Mouse (Mus musculus) thymus, adult 18-20 months (tissue): Measurements from ENCODE around the gene Tmem107.

ENCODE experiments used
- DNase-seq, 2 experiments: peaks; one replicate each; pipeline ENCODE4 v3.0.0; 2022; ENCODE audit warnings: mixed read lengths in 2 of 2

Gene Tmem107

DNA sequence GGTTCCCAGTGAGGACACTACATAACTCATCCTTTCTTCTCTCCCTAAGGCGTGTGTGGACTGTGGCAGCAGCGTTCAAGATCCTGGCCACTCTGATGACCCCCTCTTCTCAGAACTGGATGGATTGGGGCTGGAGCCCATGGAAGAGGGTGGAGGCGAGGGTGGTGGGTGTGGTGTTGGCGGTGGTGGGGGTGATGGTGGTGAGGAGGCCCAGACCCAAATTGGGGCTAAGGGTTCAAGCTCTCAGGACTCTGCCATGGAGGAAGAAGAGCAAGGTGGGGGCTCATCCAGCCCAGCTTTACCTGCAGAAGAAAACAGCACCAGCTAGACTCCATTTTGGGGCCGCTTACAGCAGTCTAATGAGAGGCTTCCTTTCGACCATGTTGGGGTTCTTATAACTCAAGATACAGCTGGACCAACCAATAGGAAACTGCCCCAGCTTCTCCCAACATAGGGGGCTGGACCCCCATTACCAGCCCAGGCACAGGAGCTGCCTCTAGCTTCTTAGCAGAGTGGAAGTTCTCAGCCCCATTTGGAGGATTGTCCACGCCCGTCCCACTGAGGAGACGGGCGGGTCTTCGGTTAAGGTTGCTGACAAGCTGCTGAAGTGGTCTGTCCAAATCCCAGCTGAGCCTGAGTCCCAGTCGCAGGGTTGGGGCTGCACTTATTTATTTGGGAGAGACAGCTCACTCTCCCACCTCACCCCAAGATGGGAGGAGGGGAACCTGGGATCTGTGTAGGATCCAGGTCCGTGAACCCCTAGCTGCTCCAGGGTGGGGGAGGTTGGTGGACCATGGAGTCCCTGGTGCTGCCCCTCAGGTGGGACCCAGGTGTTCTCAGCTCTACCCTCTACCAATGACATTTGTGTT is 38.7 kb downstream of the Tmem107 start:
- DNase-seq = no peak

DNA sequence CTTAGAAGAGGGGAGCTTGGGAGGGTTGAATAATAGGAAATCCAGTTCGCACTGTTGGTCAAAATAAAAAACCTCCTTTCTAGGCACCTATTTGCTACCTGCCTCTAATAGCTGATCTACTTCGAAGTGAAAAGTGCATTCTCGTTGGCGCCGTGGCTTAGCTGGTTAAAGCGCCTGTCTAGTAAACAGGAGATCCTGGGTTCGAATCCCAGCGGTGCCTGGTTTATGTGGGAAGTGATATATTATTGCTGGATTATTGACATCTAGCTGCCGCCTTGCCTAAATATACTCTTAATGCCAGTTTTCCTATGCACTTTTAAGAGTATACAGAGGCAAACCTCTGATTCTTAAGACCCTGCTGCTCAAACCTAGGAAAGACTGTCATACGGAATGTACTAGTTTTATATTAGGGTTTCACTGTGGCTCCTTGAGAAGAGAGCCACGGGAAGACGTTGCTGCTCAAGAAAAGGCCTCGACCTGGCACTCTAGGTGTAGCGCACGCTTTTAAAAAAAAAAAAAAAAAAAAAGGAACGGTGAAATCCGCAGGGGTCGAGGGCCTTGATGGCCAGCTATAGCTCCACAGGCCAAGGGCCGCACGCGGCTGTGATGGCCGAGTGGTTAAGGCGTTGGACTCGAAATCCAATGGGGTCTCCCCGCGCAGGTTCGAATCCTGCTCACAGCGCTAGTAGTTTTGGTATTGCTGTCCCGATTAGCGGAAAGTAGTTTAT is 39.9 kb downstream of the Tmem107 start:
- DNase-seq = peak; percentile 65 to 74

DNA sequence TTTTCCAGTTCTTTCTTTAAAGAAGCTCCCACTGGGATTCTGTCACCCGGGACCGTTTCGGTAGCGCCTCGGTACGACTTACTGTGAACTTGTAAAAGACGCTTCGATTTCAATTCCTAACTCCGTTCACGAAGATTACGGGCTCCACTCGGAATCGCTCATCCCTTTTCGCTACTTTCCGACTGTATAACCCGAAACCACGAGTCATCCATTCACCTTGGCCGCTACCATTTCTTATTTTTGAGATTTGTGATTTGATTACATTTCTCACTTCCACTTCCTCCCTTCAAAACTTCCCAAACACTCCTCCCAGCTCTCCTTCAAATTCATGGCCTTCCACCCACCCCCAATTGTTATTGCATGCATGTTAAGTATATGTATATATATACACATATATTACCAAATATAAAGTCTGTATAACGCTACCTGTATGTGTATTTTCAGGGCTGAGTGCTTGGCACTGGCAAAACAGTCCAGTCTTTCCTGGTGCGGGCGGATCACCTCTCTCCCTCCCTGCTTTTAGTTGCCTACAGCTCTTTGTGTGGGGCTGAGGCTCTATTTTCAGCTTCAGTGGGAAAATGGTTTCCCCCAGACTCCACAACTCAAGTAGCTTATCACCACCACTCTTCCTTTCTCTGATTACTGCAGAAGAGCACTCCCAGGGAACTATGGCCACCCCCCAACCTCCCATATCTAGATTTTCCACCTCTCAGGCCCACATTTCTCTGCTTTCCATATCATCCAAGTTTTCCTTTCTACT is 40.6 kb downstream of the Tmem107 start:
- no peak for DNase-seq

GRCm38 (mm10) chr11:69111865-69112264 is 41.3 kb downstream of the Tmem107 start:
- no peak for DNase-seq

DNA sequence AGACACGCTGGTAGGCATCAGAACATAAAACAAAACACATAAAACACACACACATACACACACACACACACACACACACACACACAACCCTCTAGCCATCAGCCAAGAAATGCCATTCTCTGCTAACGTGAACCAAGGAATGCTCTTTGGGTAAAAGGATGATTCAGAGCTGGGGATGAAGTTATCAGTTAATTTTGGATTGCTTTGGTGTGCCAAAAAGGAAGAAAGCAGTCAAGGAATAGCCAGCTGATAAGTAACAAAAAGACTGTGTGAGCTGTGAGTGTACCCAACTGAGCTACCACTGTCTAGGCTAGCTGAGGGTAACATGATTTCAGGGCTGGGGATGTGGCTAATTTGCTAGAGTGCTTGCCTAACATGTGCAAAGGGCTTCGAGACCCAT is 43.4 kb downstream of the Tmem107 start:
- DNase-seq = no peak

GRCm38 (mm10) chr11:69114621-69115020 is 44.0 kb downstream of the Tmem107 start:
- DNase-seq = no peak

GRCm38 (mm10) chr11:69116843-69117242 is 46.2 kb downstream of the Tmem107 start:
- peak in 1 of 2 experiments; percentile 4 for DNase-seq

- DNase-seq = peak; percentile 62 to 72
These were observed 47.4 kb downstream of the Tmem107 start for GRCm38 (mm10) chr11:69117737-69118695.

- DNase-seq = peak in 1 of 2 experiments; percentile 63
These were observed 48.2 kb downstream of the Tmem107 start for GRCm38 (mm10) chr11:69118765-69119164.

DNA sequence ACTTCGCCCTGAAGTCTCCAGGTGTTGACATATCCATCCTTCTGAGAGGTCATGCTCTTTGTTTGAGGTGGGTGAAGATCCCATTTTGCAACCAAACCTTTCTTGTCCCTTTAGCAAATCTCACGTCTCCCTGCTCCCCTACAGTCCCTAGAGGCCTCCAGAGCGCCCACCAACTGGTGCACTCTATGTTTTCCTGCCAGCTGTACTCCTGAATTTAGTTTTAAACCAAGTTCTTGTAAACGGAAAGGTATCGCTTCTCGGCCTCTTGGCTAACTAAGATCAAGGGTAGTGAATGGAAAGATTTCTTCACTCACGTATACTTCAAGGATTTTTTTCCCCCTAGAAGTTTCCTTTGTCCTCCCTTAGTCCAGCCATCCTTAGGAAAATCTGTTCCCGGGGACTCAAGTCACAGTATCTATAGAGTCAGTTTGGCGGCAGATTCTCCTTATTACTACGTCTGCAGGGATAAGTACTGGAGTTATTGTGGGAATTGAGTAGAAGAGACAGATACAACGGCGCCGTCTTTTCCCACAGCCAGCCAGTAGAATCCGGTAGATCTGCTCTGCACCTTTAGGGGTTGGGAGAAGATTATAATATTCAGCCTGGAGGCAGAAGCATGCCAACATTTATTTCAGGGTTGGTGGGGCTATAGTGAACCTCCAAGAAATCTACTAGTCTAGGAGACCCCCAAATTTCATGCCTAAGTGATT is 49.0 kb downstream of the Tmem107 start:
- no peak for DNase-seq

- no peak for DNase-seq
These were observed 49.8 kb downstream of the Tmem107 start, which contains the start of gene Hes7 for GRCm38 (mm10) chr11:69120221-69121000. TSS of gene Hes7 (plus strand) at chr11:69120404.

DNA sequence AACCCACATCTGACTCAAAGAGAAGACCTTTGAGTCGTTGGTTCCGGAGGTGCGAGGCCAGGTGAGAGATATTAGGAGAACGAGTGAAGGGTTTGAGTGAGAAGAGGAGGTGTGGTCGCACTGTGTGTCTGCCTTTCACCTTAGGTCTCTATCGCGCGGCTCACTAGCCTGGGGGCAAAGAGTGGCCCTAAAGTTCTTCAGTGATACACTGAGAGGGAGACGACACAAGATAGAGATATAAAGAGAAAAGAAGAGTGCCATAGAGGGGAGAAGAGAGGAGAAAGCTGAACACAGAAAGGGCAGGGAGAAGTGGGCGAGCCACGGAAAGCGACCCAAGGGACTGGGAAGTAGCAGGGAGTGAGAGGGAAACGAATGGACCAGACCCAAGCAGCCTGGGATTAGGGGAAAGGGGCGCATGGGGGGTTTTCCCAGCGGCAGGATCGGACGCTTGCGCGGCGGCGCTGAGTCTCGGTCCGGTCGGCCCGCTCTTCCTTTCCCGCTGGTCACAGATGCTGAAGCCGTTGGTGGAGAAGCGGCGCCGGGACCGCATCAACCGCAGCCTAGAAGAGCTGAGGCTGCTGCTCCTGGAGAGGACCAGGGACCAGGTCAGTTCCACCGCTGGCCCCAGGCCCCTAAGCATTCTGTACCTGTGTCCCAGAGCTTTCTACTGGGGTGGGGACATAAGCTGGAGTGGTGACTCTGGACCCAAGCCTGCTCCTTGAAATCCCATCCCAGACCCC is 50.6 kb downstream of the Tmem107 start:
- no peak for DNase-seq

- DNase-seq = no peak
These were observed 51.2 kb downstream of the Tmem107 start for GRCm38 (mm10) chr11:69121741-69122335.

DNA sequence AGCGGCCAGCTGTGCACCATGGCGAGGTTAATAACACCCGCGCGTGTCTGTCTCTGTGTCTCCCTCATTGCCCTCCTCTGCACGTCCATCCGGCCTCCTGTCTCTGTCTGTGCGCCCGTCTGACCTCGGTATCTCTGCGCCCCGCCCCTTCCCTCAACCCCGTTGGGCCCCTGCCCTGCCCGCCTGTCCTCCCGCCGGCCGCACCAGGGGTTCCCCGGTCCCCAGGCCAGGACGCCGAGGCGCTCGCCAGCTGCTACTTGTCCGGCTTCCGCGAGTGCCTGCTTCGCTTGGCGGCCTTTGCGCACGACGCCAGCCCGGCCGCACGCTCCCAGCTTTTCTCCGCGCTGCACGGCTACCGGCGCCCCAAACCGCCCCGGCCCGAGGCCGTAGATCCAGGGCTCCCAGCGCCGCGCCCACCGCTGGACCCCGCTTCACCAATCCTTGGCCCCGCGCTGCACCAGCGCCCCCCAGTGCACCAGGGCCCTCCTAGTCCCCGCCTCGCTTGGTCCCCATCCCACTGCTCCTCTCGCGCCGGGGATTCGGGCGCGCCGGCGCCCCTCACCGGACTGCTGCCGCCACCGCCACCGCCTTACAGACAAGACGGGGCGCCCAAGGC is 51.8 kb downstream of the Tmem107 start, which contains the start of gene 9130213A22Rik:
9130213A22Rik (minus strand) TSS at position 254 of the 616 bp plus-strand sequence.
- peak; percentile 74 to 77 for DNase-seq
